In the genomic region with DNA sequence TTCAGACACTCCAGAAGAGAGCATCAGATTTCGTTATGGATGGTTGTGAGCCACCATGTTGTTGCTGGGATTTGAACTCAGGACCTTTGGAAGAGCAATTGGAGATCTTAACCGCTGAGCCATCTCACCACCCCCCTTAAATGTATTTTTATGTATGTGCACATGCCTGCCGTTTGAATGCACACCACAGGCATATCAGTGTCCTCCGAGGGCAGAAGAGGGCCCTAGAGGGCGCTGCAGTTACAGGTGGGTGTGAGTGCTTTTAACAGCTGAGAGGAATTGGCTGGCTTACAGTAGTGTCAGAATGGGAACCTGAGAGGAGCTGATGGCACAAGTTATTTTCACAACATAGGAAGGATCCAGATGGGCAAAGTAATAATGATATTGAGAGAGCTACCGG, we compare ENCODE assay signal across 9 mouse cellular contexts. TPM values are rescaled to one million over a fixed set of nuclear protein-coding genes. Genes with fewer than 3 reads are reported as not detected.
DNase-seq lines count a peak whose midpoint lies in the region; ATAC-seq and TF ChIP-seq lines count a peak whose summit lies in the region.
"Had no signal": no experiment of that assay in that cellular context is flagged by ENCODE, and none has a peak within 500 bp of the region (broad histone marks: within the 10 kb centered on the region; RNA-seq: fewer than 3 reads in every experiment).

No protein-coding gene starts in this region.

- no peak for ATAC-seq in liver, embryonic 12.5 days

- no peaks in the 10 kb centered on the region for H3K27me3 ChIP-seq in liver, embryonic 12.5 days (replicated peaks)
- no peaks in the 10 kb centered on the region for H3K27me3 ChIP-seq in thymus, adult 2 months (ENCODE audit: control insufficient read depth, insufficient read depth, low read length)
- H3K27me3 ChIP-seq: heart, embryonic 13.5 days had no signal

- H3K9me3 ChIP-seq in liver, embryonic 12.5 days (replicated peaks), result no peaks in the 10 kb centered on the region
- H3K9me3 ChIP-seq: heart, embryonic 13.5 days; megakaryocyte, embryonic 14.5 days had no signal

- H3K27ac ChIP-seq in liver, embryonic 12.5 days, result no peak overlapping the region
- H3K27ac ChIP-seq in thymus, adult 2 months (ENCODE audit: control insufficient read depth, insufficient read depth, low read length), result no peak overlapping the region
- H3K27ac ChIP-seq: heart, embryonic 13.5 days had no signal

- TF ChIP-seq POLR2A in thymus, adult 2 months (IDR thresholded peaks at IDR 0.05; ENCODE audit: control insufficient read depth, extremely low read depth, insufficient read depth, low read length, poor library complexity), result no peak

- no peak overlapping the region for H3K4me3 ChIP-seq in liver, embryonic 12.5 days
- no peak overlapping the region for H3K4me3 ChIP-seq in thymus, adult 2 months (ENCODE audit: control insufficient read depth, insufficient read depth, low read length)
- H3K4me3 ChIP-seq: heart, embryonic 13.5 days; megakaryocyte, embryonic 14.5 days had no signal

- 27% methylated on average over 6 of the region's 6 CpGs for WGBS in liver, embryonic 12.5 days (ENCODE audit: insufficient replicate concordance)
- WGBS in thymus, adult 2 months, result 28% methylated on average over 6 of the region's 6 CpGs

- no peak overlapping the region for H3K4me2 ChIP-seq in liver, embryonic 12.5 days
- H3K4me2 ChIP-seq: heart, embryonic 13.5 days had no signal

- intact Hi-C loops in left cerebral cortex, postnatal 36 days (cut with DNase I), result loop anchor here (5.0 to 10.0 kb wide), 2 partner anchors 300 to 522 kb away; no protein-coding TSS in a partner anchor

- H3K4me1 ChIP-seq in liver, embryonic 12.5 days, result no peaks in the 10 kb centered on the region
- peaks cover 3% of the 10 kb centered on the region for H3K4me1 ChIP-seq in thymus, adult 2 months (replicated peaks; ENCODE audit: control insufficient read depth, insufficient read depth, low read length)

- DNase-seq in liver, result peak; percentile 50
- DNase-seq in adrenal gland, postnatal 25 days, result peak; percentile 41
- peak; percentile 55 for DNase-seq in kidney, postnatal 10 days
- DNase-seq in thymus, adult 2 months, result peak; percentile 71
- DNase-seq in layer of hippocampus, adult 8-10 months (ENCODE audit: low spot score in 2 of 2), result no peak
- no peak for DNase-seq in left cerebral cortex, postnatal 36 days (ENCODE audit: low spot score in 2 of 2)

- H3K36me3 ChIP-seq in liver, embryonic 12.5 days, result peaks cover under 1% of the 10 kb centered on the region
- no peaks in the 10 kb centered on the region for H3K36me3 ChIP-seq in thymus, adult 2 months (ENCODE audit: control insufficient read depth, insufficient read depth, low read length)

- peak; percentile 59; the same call in 1 of the 2 replicates for TF ChIP-seq CTCF in thymus, adult 2 months (IDR thresholded peaks at IDR 0.05; ENCODE audit: borderline replicate concordance, control insufficient read depth, extremely low read depth, insufficient read depth, low read length, poor library complexity)

- no peak overlapping the region for H3K9ac ChIP-seq in liver, embryonic 12.5 days
- H3K9ac ChIP-seq: heart, embryonic 13.5 days had no signal

RNA-seq across cellular contexts. Expression of gene Fam209, which starts 2.6 kb away (rescaled TPM):
- 0.20 TPM in 1 of 2 replicates, not detected in the other for polyA plus RNA-seq in liver, embryonic 12.5 days (2016; fragmentation: Nextera tagmentation; extraction: Ambion mirVana)
- total RNA-seq in adrenal gland, postnatal 25 days (2021), result 0.49 TPM in 1 of 2 replicates, not detected in the other
- 0.42 and 0.81 TPM in 2 replicates for polyA plus RNA-seq in thymus, adult 2 months (2012; rRNA removed)
- under 1 TPM in 1 of 4 experiments, not detected in 3; 0.50 TPM for total RNA-seq in layer of hippocampus, adult 8-10 months (2022)
- not detected for total RNA-seq in left cerebral cortex, postnatal 36 days (2021)

RNA-seq across cellular contexts. Expression of gene Gcnt7, which starts 16.6 kb away (rescaled TPM):
- 0.98 and 1.1 TPM in 2 replicates for polyA plus RNA-seq in liver, embryonic 12.5 days (2016; fragmentation: Nextera tagmentation; extraction: Ambion mirVana)
- total RNA-seq in adrenal gland, postnatal 25 days (2021), result not detected in 2 replicates
- not detected in 2 replicates for polyA plus RNA-seq in thymus, adult 2 months (2012; rRNA removed)
- not detected for total RNA-seq in layer of hippocampus, adult 8-10 months (2022)
- total RNA-seq in left cerebral cortex, postnatal 36 days (2021), result not detected

RNA-seq across cellular contexts. Expression of gene Rtf2, which starts 34.6 kb away (rescaled TPM):
- polyA plus RNA-seq in liver, embryonic 12.5 days (2016; fragmentation: Nextera tagmentation; extraction: Ambion mirVana), result 55.6 and 59.2 TPM in 2 replicates
- 75.6 and 85.2 TPM in 2 replicates for total RNA-seq in adrenal gland, postnatal 25 days (2021)
- polyA plus RNA-seq in thymus, adult 2 months (2012; rRNA removed), result 79.6 and 86.7 TPM in 2 replicates
- 10 to 100 TPM; 68.3 to 71.7 (median 70.8) TPM for total RNA-seq in layer of hippocampus, adult 8-10 months (2022)
- 10 to 100 TPM; 71.8 to 83.1 TPM for total RNA-seq in left cerebral cortex, postnatal 36 days (2021)

Comparison
In these comparisons a context has a peak if more than half of its experiments do, and no peak if none do; other contexts are left out.
1. DNase-seq: peak in liver (single experiment), adrenal gland, postnatal 25 days (single experiment), kidney, postnatal 10 days (single experiment) and thymus, adult 2 months (single experiment); none in layer of hippocampus, adult 8-10 months (0 of 2) and left cerebral cortex, postnatal 36 days (0 of 2).